Mouse (Mus musculus) mammary gland, adult 2 months (tissue): Measurements from ENCODE around the gene Fam213b. TPM values are rescaled to one million over a fixed set of nuclear protein-coding genes. Genes with fewer than 3 reads are reported as not detected.

Experiments used
- polyA plus RNA-seq: library from polyadenylated mRNA; depleted of rRNA; stranded (reverse); fragments of >200 nt; gene quantifications from 2 replicates; pipeline ENCODE4 v1.2.3, GENCODE M21; 2012; ENCODE audit warnings: low replicate concordance; rRNA removed

Gene Fam213b
- polyA plus RNA-seq: 33.2 and 72.1 TPM in 2 replicates

GRCm38 (mm10) chr4:154898506-154899446, at the start of gene Fam213b:
Gene Fam213b (minus strand): TSS chr4:154899135.

GRCm38 (mm10) chr4:154928395-154929087, 29.6 kb upstream of the Fam213b start, which contains the start of gene Tnfrsf14:
Gene Tnfrsf14 (minus strand): TSS chr4:154928563.

DNA sequence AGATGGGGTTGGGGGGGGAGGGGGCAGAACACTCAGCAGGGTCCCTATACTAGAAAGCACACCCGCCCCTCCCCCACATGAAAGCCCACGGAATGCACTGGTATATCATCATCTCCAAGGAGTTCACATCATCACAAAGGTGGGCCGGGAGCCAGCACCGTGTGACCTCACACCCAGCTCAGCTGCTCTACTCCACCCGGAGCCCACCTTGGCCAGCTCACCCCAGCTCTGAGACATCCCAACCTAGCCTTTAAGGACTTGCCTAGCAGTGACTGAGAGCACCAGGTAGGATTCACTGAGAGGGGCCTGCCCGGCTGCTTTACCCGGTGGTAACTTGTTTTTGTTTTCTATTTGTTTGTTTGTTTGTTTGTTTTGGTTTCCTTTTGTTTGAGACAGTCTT, 29.5 kb downstream of the Fam213b start, which contains the start of gene Mmel1:
Gene Mmel1 (plus strand): TSS at position 146 of the 400 bp plus-strand sequence.

Other genes with a start within 250 kb of the Fam213b start
- not detected in 2 replicates for gene Actrt2, start 231.3 kb downstream of the Fam213b start, polyA plus RNA-seq
- 0.10 and 0.19 TPM in 2 replicates for gene Ttc34, start 61.7 kb downstream of the Fam213b start, polyA plus RNA-seq
- gene Mmel1, start 29.6 kb downstream of the Fam213b start, polyA plus RNA-seq: 0.03 and 0.16 TPM in 2 replicates
- gene Tnfrsf14, start 29.4 kb upstream of the Fam213b start, polyA plus RNA-seq: 89.7 and 96.2 TPM in 2 replicates
- 0.39 and 3.2 TPM in 2 replicates for gene Hes5, start 61.8 kb upstream of the Fam213b start, polyA plus RNA-seq
- 51.6 and 61.2 TPM in 2 replicates for gene Pank4, start 65.0 kb upstream of the Fam213b start, polyA plus RNA-seq
- 29.6 and 42.7 TPM in 2 replicates for gene Plch2, start 157.6 kb upstream of the Fam213b start, polyA plus RNA-seq
- 23.7 and 33.2 TPM in 2 replicates for gene Pex10, start 167.9 kb upstream of the Fam213b start, polyA plus RNA-seq
- gene Rer1, start 187.2 kb upstream of the Fam213b start, polyA plus RNA-seq: 76.3 and 93.6 TPM in 2 replicates
- gene Morn1, start 187.4 kb upstream of the Fam213b start, polyA plus RNA-seq: 7.3 and 8.8 TPM in 2 replicates